Mouse (Mus musculus): ENCODE measurements around the gene Cbwd1.

Gene Cbwd1

GRCm38 (mm10) chr19:24961172-24961962 lies at the start of gene Cbwd1:
TSS of gene Cbwd1 (minus strand) at chr19:24961610.
- in situ Hi-C loops (cut with MboI; ENCODE audit: low pct_unique_long_range_greater_than_20kb in 1 of 2, low sequenced_read_pairs in 2 of 2, unreplicated experiment in 1 of 2) = no loop called here

- in situ Hi-C loops (cut with MboI; ENCODE audit: low pct_unique_long_range_greater_than_20kb in 1 of 2, low sequenced_read_pairs in 2 of 2, unreplicated experiment in 1 of 2) = no loop called here
Observed at GRCm38 (mm10) chr19:25008509-25008908, 47.1 kb upstream of the Cbwd1 start.

- in situ Hi-C loops (cut with MboI; ENCODE audit: low pct_unique_long_range_greater_than_20kb in 1 of 2, low sequenced_read_pairs in 2 of 2, unreplicated experiment in 1 of 2) = no loop called here
Observed at GRCm38 (mm10) chr19:25006686-25007085, 45.3 kb upstream of the Cbwd1 start.

- in situ Hi-C loops (cut with MboI; ENCODE audit: low pct_unique_long_range_greater_than_20kb in 1 of 2, low sequenced_read_pairs in 2 of 2, unreplicated experiment in 1 of 2) = no loop called here
Observed at GRCm38 (mm10) chr19:25003810-25004209, 42.4 kb upstream of the Cbwd1 start.

- in situ Hi-C loops (cut with MboI; ENCODE audit: low pct_unique_long_range_greater_than_20kb in 1 of 2, low sequenced_read_pairs in 2 of 2, unreplicated experiment in 1 of 2) = no loop called here
Observed at GRCm38 (mm10) chr19:25002828-25003227, 41.4 kb upstream of the Cbwd1 start.

- in situ Hi-C loops (cut with MboI; ENCODE audit: low pct_unique_long_range_greater_than_20kb in 1 of 2, low sequenced_read_pairs in 2 of 2, unreplicated experiment in 1 of 2) = no loop called here
Observed at GRCm38 (mm10) chr19:25002032-25002431, 40.6 kb upstream of the Cbwd1 start.

- in situ Hi-C loops (cut with MboI; ENCODE audit: low pct_unique_long_range_greater_than_20kb in 1 of 2, low sequenced_read_pairs in 2 of 2, unreplicated experiment in 1 of 2) = no loop called here
Observed at GRCm38 (mm10) chr19:25000153-25000552, 38.7 kb upstream of the Cbwd1 start.

GRCm38 (mm10) chr19:24999201-24999886 lies 37.9 kb upstream of the Cbwd1 start, which contains the start of gene Dock8:
TSS of gene Dock8 (plus strand) at chr19:24999534.
- in situ Hi-C loops (cut with MboI; ENCODE audit: low pct_unique_long_range_greater_than_20kb in 1 of 2, low sequenced_read_pairs in 2 of 2, unreplicated experiment in 1 of 2) = loop anchor here in 1 of 2 experiments (25.0 kb wide), 1 partner anchor 638 kb away; no protein-coding TSS in a partner anchor

- in situ Hi-C loops (cut with MboI; ENCODE audit: low pct_unique_long_range_greater_than_20kb in 1 of 2, low sequenced_read_pairs in 2 of 2, unreplicated experiment in 1 of 2) = loop anchor here in 1 of 2 experiments (25.0 kb wide), 1 partner anchor 639 kb away; no protein-coding TSS in a partner anchor
Observed at GRCm38 (mm10) chr19:24998561-24998960, 37.2 kb upstream of the Cbwd1 start.

- in situ Hi-C loops (cut with MboI; ENCODE audit: low pct_unique_long_range_greater_than_20kb in 1 of 2, low sequenced_read_pairs in 2 of 2, unreplicated experiment in 1 of 2) = loop anchor here in 1 of 2 experiments (25.0 kb wide), 1 partner anchor 640 kb away; no protein-coding TSS in a partner anchor
Observed at GRCm38 (mm10) chr19:24996815-24997704, 35.6 kb upstream of the Cbwd1 start.

- in situ Hi-C loops (cut with MboI; ENCODE audit: low pct_unique_long_range_greater_than_20kb in 1 of 2, low sequenced_read_pairs in 2 of 2, unreplicated experiment in 1 of 2) = loop anchor here in 1 of 2 experiments (25.0 kb wide), 1 partner anchor 642 kb away; no protein-coding TSS in a partner anchor
Observed at GRCm38 (mm10) chr19:24994900-24995299, 33.5 kb upstream of the Cbwd1 start.

GRCm38 (mm10) chr19:24993526-24993925 lies 32.1 kb upstream of the Cbwd1 start:
- in situ Hi-C loops (cut with MboI; ENCODE audit: low pct_unique_long_range_greater_than_20kb in 1 of 2, low sequenced_read_pairs in 2 of 2, unreplicated experiment in 1 of 2) = loop anchor here in 1 of 2 experiments (25.0 kb wide), 1 partner anchor 644 kb away; no protein-coding TSS in a partner anchor

- in situ Hi-C loops (cut with MboI; ENCODE audit: low pct_unique_long_range_greater_than_20kb in 1 of 2, low sequenced_read_pairs in 2 of 2, unreplicated experiment in 1 of 2) = loop anchor here in 1 of 2 experiments (25.0 kb wide), 1 partner anchor 647 kb away; no protein-coding TSS in a partner anchor
Observed at GRCm38 (mm10) chr19:24990138-24990822, 28.9 kb upstream of the Cbwd1 start.

- in situ Hi-C loops (cut with MboI; ENCODE audit: low pct_unique_long_range_greater_than_20kb in 1 of 2, low sequenced_read_pairs in 2 of 2, unreplicated experiment in 1 of 2) = loop anchor here in 1 of 2 experiments (25.0 kb wide), 1 partner anchor 648 kb away; no protein-coding TSS in a partner anchor
Observed at GRCm38 (mm10) chr19:24988831-24989230, 27.4 kb upstream of the Cbwd1 start.

- in situ Hi-C loops (cut with MboI; ENCODE audit: low pct_unique_long_range_greater_than_20kb in 1 of 2, low sequenced_read_pairs in 2 of 2, unreplicated experiment in 1 of 2) = loop anchor here in 1 of 2 experiments (25.0 kb wide), 1 partner anchor 650 kb away; no protein-coding TSS in a partner anchor
Observed at GRCm38 (mm10) chr19:24987355-24987754, 25.9 kb upstream of the Cbwd1 start.

GRCm38 (mm10) chr19:24985045-24985444 lies 23.6 kb upstream of the Cbwd1 start:
- in situ Hi-C loops (cut with MboI; ENCODE audit: low pct_unique_long_range_greater_than_20kb in 1 of 2, low sequenced_read_pairs in 2 of 2, unreplicated experiment in 1 of 2) = loop anchor here in 1 of 2 experiments (25.0 kb wide), 1 partner anchor 652 kb away; no protein-coding TSS in a partner anchor

GRCm38 (mm10) chr19:24983857-24984498 lies 22.6 kb upstream of the Cbwd1 start:
- in situ Hi-C loops (cut with MboI; ENCODE audit: low pct_unique_long_range_greater_than_20kb in 1 of 2, low sequenced_read_pairs in 2 of 2, unreplicated experiment in 1 of 2) = loop anchor here in 1 of 2 experiments (25.0 kb wide), 1 partner anchor 653 kb away; no protein-coding TSS in a partner anchor
